15 mouse cellular contexts compared by ENCODE assay signal in the genomic region with DNA sequence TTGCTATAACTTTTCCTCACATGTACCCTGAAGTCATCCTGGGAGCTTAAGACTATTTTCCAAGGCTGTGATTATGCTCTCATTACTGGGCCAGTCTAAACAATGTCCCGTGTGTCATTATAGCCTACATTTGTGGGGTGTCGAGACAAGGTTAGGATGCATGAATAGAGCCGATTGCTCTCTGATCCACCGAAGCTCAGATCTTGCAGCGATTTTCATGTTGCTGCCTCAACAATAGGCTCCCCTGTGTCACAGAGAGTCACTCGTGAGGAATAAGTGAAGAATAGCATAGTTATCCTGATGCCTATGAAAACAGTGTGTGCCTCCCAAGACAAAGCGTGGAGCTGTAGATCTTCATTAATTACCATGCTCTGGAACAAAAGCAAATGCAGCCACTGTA.
DNase-seq lines count a peak whose midpoint lies in the region; ATAC-seq lines count a peak whose summit lies in the region.
"Had no signal": no experiment of that assay in that cellular context is flagged by ENCODE, and none has a peak within 500 bp of the region (broad histone marks: within the 10 kb centered on the region; RNA-seq: fewer than 3 reads in every experiment).

No protein-coding gene starts in this region.

- 48% methylated on average over 7 of the region's 7 CpGs for WGBS in neural tube, embryonic 11.5 days
- WGBS in hindbrain, embryonic 12.5 days, result 28% methylated on average over 7 of the region's 7 CpGs
- 20% methylated on average over 7 of the region's 7 CpGs for WGBS in midbrain, embryonic 15.5 days

- H3K4me2 ChIP-seq in neural tube, embryonic 11.5 days (ENCODE audit: low read depth), result no peak overlapping the region
- peak overlapping the region; percentile 22; the same call in 1 of the 2 replicates for H3K4me2 ChIP-seq in hindbrain, embryonic 12.5 days (replicated peaks)
- peak overlapping the region; percentile 22 for H3K4me2 ChIP-seq in midbrain, embryonic 15.5 days
- H3K4me2 ChIP-seq: embryonic facial prominence, embryonic 15.5 days; lung, embryonic 15.5 days had no signal

- no peak overlapping the region for H3K27ac ChIP-seq in neural tube, embryonic 11.5 days (ENCODE audit: low read depth, low read length)
- H3K27ac ChIP-seq in hindbrain, embryonic 12.5 days, result peak overlapping the region; percentile 44; the same call in 1 of the 2 replicates
- no peak overlapping the region for H3K27ac ChIP-seq in midbrain, embryonic 15.5 days
- H3K27ac ChIP-seq: embryonic facial prominence, embryonic 15.5 days; heart, adult 2 months; lung, embryonic 15.5 days had no signal

- ATAC-seq in neural tube, embryonic 11.5 days (ENCODE audit: insufficient read depth, low FRiP score, low TSS enrichment), result peak; percentile 49
- ATAC-seq in hindbrain, embryonic 12.5 days (ENCODE audit: low FRiP score), result 0 out of 2 replicates have a peak, but pooled peaks have one; percentile 11
- no peak; the same call in 1 of the 2 replicates for ATAC-seq in midbrain, embryonic 15.5 days (replicated peaks)
- ATAC-seq: CD4-positive, CD25-positive, alpha-beta regulatory T cell, adult 4 months had no signal

- peaks cover 15% of the 10 kb centered on the region for H3K4me1 ChIP-seq in neural tube, embryonic 11.5 days (ENCODE audit: control insufficient read depth, insufficient read depth, low read length)
- peaks cover 23% of the 10 kb centered on the region for H3K4me1 ChIP-seq in hindbrain, embryonic 12.5 days
- H3K4me1 ChIP-seq in midbrain, embryonic 15.5 days, result peaks cover 15% of the 10 kb centered on the region; the same call in 1 of the 2 replicates
- H3K4me1 ChIP-seq: embryonic facial prominence, embryonic 15.5 days had no signal

- H3K9ac ChIP-seq in neural tube, embryonic 11.5 days (ENCODE audit: low read length), result no peak overlapping the region; the same call in 1 of the 2 replicates
- H3K9ac ChIP-seq in hindbrain, embryonic 12.5 days, result no peak overlapping the region
- no peak overlapping the region for H3K9ac ChIP-seq in midbrain, embryonic 15.5 days
- H3K9ac ChIP-seq: embryonic facial prominence, embryonic 15.5 days; lung, embryonic 15.5 days had no signal

- no peaks in the 10 kb centered on the region for H3K36me3 ChIP-seq in neural tube, embryonic 11.5 days (ENCODE audit: control insufficient read depth, insufficient read depth, low read length)
- no peaks in the 10 kb centered on the region for H3K36me3 ChIP-seq in hindbrain, embryonic 12.5 days
- H3K36me3 ChIP-seq in midbrain, embryonic 15.5 days (replicated peaks), result no peaks in the 10 kb centered on the region
- H3K36me3 ChIP-seq: embryonic facial prominence, embryonic 15.5 days; lung, embryonic 15.5 days had no signal

- H3K27me3 ChIP-seq in neural tube, embryonic 11.5 days (ENCODE audit: control insufficient read depth, insufficient read depth, low read length), result no peaks in the 10 kb centered on the region
- H3K27me3 ChIP-seq in hindbrain, embryonic 12.5 days, result no peaks in the 10 kb centered on the region
- no peaks in the 10 kb centered on the region for H3K27me3 ChIP-seq in midbrain, embryonic 15.5 days (replicated peaks)
- H3K27me3 ChIP-seq: embryonic facial prominence, embryonic 15.5 days; lung, embryonic 15.5 days had no signal

- H3K9me3 ChIP-seq in neural tube, embryonic 11.5 days (ENCODE audit: control insufficient read depth, low read length), result no peaks in the 10 kb centered on the region
- H3K9me3 ChIP-seq in hindbrain, embryonic 12.5 days (replicated peaks), result no peaks in the 10 kb centered on the region
- H3K9me3 ChIP-seq in midbrain, embryonic 15.5 days, result no peaks in the 10 kb centered on the region
- H3K9me3 ChIP-seq: embryonic facial prominence, embryonic 15.5 days; lung, embryonic 15.5 days had no signal

- DNase-seq in neural tube, embryonic 11.5 days (ENCODE audit: low spot score), result no peak
- DNase-seq in neural tube, embryonic 10.5 days (ENCODE audit: extremely low spot score, low spot score), result no peak
- DNase-seq in adipocyte (ENCODE audit: low spot score) (no peak), liver (no peak)
- DNase-seq in cerebellum, adult 9-10 months, result no peak
- DNase-seq: adrenal gland, postnatal 36 days; cerebellum, adult 11 months; heart, adult 2 months; heart, postnatal 36 days; kidney, adult 2 months had no signal

- no peak overlapping the region for H3K4me3 ChIP-seq in neural tube, embryonic 11.5 days (ENCODE audit: low read depth, low read length)
- no peak overlapping the region for H3K4me3 ChIP-seq in hindbrain, embryonic 12.5 days
- H3K4me3 ChIP-seq in midbrain, embryonic 15.5 days, result no peak overlapping the region
- H3K4me3 ChIP-seq: embryonic facial prominence, embryonic 15.5 days; heart, adult 2 months; lung, embryonic 15.5 days had no signal
